Mouse (Mus musculus) kidney, embryonic 15.5 days (tissue): ENCODE results near the gene Dok5. TPM values are rescaled to one million over a fixed set of nuclear protein-coding genes. Genes with fewer than 3 reads are reported as not detected.

Experiments used
- ATAC-seq: fragments of 200-750 bp; cut with Nextera tagmentation; replicated peaks from 2 replicates; pipeline ENCODE4 v1.8.0; 2017; ENCODE audit warnings: moderate TSS enrichment; ENCODE audit not compliant: low FRiP score
- H3K27ac ChIP-seq: fragments of 300-500 bp; sonication (generic); 2 replicates; pipeline ENCODE4 v1.5.1; 2015; ENCODE audit warnings: mild to moderate bottlenecking, inconsistent platforms
- H3K27me3 ChIP-seq: fragments of 300-500 bp; sonication (generic); 2 replicates; pipeline ENCODE4 v1.6.1; 2015; ENCODE audit warnings: inconsistent platforms
- H3K36me3 ChIP-seq: fragments of 300-500 bp; sonication (generic); 2 replicates; pipeline ENCODE4 v1.6.1; 2015; ENCODE audit warnings: inconsistent platforms
- H3K4me1 ChIP-seq: fragments of 300-500 bp; sonication (generic); 2 replicates; pipeline ENCODE4 v1.6.1; 2015; ENCODE audit warnings: inconsistent platforms
- H3K4me2 ChIP-seq: fragments of 300-500 bp; sonication (generic); 2 replicates; pipeline ENCODE4 v1.6.1; 2015; ENCODE audit warnings: moderate library complexity, mild to moderate bottlenecking, inconsistent platforms
- H3K4me3 ChIP-seq: fragments of 300-500 bp; sonication (generic); replicated peaks from 2 replicates; pipeline ENCODE4 v1.5.1; 2015; ENCODE audit warnings: mild to moderate bottlenecking, inconsistent platforms
- H3K9ac ChIP-seq: fragments of 300-500 bp; sonication (generic); 2 replicates; pipeline ENCODE4 v1.6.1; 2015; ENCODE audit warnings: mild to moderate bottlenecking, inconsistent platforms
- H3K9me3 ChIP-seq: fragments of 300-500 bp; sonication (generic); replicated peaks from 2 replicates; pipeline ENCODE4 v1.6.1; 2016; ENCODE audit warnings: inconsistent platforms
- WGBS: fragments of 180-500 bp; shearing (Covaris S2); methylation state at CpG from one replicate; pipeline ENCODE4 v1.1.7; 2015; ENCODE audit warnings: mixed read lengths; 5-methylcytosine and 5-hydroxymethylcytosine counted together
- polyA plus RNA-seq: library from polyadenylated mRNA; unstranded; fragments of >200 nt; fragmentation: Nextera tagmentation; extraction: Ambion mirVana; gene quantifications from 2 replicates; pipeline ENCODE4 v1.2.1, GENCODE M21; 2015

Dok5 gene
- polyA plus RNA-seq, 1 experiment from 2014 or later, result 2.2 TPM

DNA sequence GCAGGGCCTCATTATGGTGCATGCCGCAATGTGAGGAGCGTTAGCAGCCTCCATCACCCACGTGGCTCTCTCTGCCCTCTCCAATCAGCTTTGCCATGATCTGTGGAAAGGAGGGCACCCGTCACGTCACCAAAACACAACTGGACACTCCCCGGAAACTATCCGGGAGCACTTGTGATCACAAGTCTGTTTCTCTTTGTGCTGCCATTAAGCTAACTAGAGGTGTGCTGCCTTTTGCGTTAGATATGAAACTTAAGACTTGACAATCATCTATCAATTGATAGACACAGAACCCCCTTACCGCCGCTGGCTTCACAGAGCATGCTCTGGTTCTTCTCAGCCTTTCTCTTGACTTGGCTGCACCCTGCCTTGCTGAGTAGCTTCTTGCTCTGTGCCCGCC is 6.9 kb upstream of the Dok5 start:
- H3K9me3 ChIP-seq, result no peaks in the 10 kb centered on the region
- 54% methylated on average over 11 of the region's 11 CpGs for WGBS
- no peak overlapping the region for H3K4me3 ChIP-seq
- H3K4me2 ChIP-seq, result 0 out of 2 replicates have a peak overlapping the region, but pooled peaks have one; percentile 16
- no peak overlapping the region for H3K9ac ChIP-seq
- 0 out of 2 replicates have a peak, but pooled peaks cover 2% of the 10 kb centered on the region for H3K27me3 ChIP-seq
- no peak overlapping the region for H3K27ac ChIP-seq
- no peak for ATAC-seq
- H3K4me1 ChIP-seq, result 0 out of 2 replicates have a peak, but pooled peaks cover 9% of the 10 kb centered on the region
- no peaks in the 10 kb centered on the region for H3K36me3 ChIP-seq

DNA sequence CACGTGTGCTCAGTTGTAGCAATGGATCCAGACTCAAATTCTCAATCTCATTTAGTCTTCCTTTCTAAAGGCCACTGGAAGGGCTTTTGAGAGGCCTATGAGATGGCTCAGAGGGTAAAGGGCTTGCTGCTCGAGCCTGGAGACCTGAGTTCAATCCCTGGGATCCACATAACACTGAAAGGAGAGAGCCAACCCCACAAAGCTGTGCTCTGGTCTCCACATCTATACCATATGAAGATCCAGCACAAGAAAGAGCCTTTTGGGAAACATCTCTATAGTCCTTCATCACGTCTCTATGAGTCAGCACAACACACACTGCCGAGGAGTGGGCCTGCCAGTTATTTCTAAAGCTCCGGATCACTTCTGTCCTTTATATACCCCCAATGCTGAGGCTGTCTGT is 5.8 kb upstream of the Dok5 start:
- Histone ChIP-seq H3K4me3 (no peak overlapping the region), H3K27ac (no peak overlapping the region), H3K27me3 (peaks cover 11% of the 10 kb centered on the region), H3K4me1 (0 out of 2 replicates have a peak, but pooled peaks cover 9% of the 10 kb centered on the region), H3K36me3 (no peaks in the 10 kb centered on the region), H3K4me2 (no peak overlapping the region), H3K9ac (no peak overlapping the region), H3K9me3 (no peaks in the 10 kb centered on the region)
- no peak for ATAC-seq
- 84% methylated on average over 5 of the region's 5 CpGs for WGBS

- Histone ChIP-seq H3K27ac (no peak overlapping the region), H3K36me3 (no peaks in the 10 kb centered on the region), H3K4me2 (no peak overlapping the region), H3K27me3 (peaks cover 24% of the 10 kb centered on the region), H3K4me1 (peaks cover 21% of the 10 kb centered on the region), H3K4me3 (no peak overlapping the region), H3K9me3 (no peaks in the 10 kb centered on the region), H3K9ac (no peak overlapping the region)
- no peak for ATAC-seq
- WGBS, result 42% methylated on average over 6 of the region's 6 CpGs
These were observed 4.5 kb upstream of the Dok5 start for GRCm38 (mm10) chr2:170726996-170727710.

DNA sequence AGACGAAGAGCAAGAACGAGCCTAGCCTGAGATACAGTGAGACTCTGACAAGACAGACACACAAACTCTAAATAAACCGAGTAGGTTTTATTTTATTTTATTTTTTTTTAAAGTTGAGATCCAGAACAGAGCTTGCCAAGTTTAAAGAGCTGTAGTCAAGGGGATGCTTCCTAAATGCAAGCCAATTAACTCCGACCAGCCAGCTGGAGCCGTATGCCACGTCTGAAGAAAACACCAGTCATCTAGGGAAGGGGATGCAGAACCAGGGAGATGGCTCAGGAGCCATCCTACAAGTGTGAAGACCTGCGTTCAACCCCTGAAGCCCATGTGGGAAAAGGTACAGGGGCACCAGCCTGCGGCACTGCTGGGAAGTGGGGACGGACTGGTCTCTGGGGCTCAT is 2.7 kb upstream of the Dok5 start:
- no peak for ATAC-seq
- Histone ChIP-seq H3K9me3 (no peaks in the 10 kb centered on the region), H3K27ac (no peak overlapping the region), H3K36me3 (no peaks in the 10 kb centered on the region), H3K27me3 (peaks cover 36% of the 10 kb centered on the region), H3K4me3 (no peak overlapping the region), H3K4me2 (no peak overlapping the region), H3K9ac (no peak overlapping the region), H3K4me1 (peaks cover 24% of the 10 kb centered on the region)
- WGBS, result 88% methylated on average over 9 of the region's 9 CpGs

- peaks cover 36% of the 10 kb centered on the region for H3K27me3 ChIP-seq
- H3K4me2 ChIP-seq, result no peak overlapping the region
- no peak overlapping the region for H3K4me3 ChIP-seq
- no peak overlapping the region for H3K9ac ChIP-seq
- no peaks in the 10 kb centered on the region for H3K36me3 ChIP-seq
- H3K27ac ChIP-seq, result no peak overlapping the region
- ATAC-seq, result no peak
- no peaks in the 10 kb centered on the region for H3K9me3 ChIP-seq
- WGBS, result 33% methylated on average over 2 of the region's 2 CpGs
- H3K4me1 ChIP-seq, result peaks cover 19% of the 10 kb centered on the region
These were observed 1.9 kb upstream of the Dok5 start for GRCm38 (mm10) chr2:170729661-170730060.

GRCm38 (mm10) chr2:170730136-170730535 is 1.5 kb upstream of the Dok5 start:
- no peaks in the 10 kb centered on the region for H3K9me3 ChIP-seq
- peaks cover 15% of the 10 kb centered on the region for H3K4me1 ChIP-seq
- no peaks in the 10 kb centered on the region for H3K36me3 ChIP-seq
- ATAC-seq, result no peak
- WGBS, result 90% methylated on average over 8 of the region's 8 CpGs
- no peak overlapping the region for H3K9ac ChIP-seq
- peaks cover 36% of the 10 kb centered on the region for H3K27me3 ChIP-seq
- H3K4me3 ChIP-seq, result no peak overlapping the region
- H3K4me2 ChIP-seq, result no peak overlapping the region
- no peak overlapping the region for H3K27ac ChIP-seq

- WGBS, result 59% methylated on average over 13 of the region's 13 CpGs
- Histone ChIP-seq H3K27ac (no peak overlapping the region), H3K4me1 (peaks cover 15% of the 10 kb centered on the region), H3K27me3 (peaks cover 36% of the 10 kb centered on the region), H3K9ac (no peak overlapping the region), H3K4me2 (peak overlapping the region; percentile 88), H3K36me3 (no peaks in the 10 kb centered on the region), H3K9me3 (no peaks in the 10 kb centered on the region), H3K4me3 (no peak overlapping the region)
- ATAC-seq, result no peak
These were observed 826 bp upstream of the Dok5 start for GRCm38 (mm10) chr2:170730781-170731180.

- Histone ChIP-seq H3K36me3 (no peaks in the 10 kb centered on the region), H3K9ac (no peak overlapping the region), H3K4me1 (peaks cover 15% of the 10 kb centered on the region), H3K4me3 (peak overlapping the region; percentile 56), H3K27ac (no peak overlapping the region), H3K4me2 (peak overlapping the region; percentile 88), H3K9me3 (no peaks in the 10 kb centered on the region), H3K27me3 (peaks cover 36% of the 10 kb centered on the region)
- 17% methylated on average over 6 of the region's 6 CpGs for WGBS
- 0 out of 2 replicates have a peak, but pooled peaks have one; percentile 18 for ATAC-seq
These were observed 402 bp upstream of the Dok5 start for GRCm38 (mm10) chr2:170731205-170731604.

DNA sequence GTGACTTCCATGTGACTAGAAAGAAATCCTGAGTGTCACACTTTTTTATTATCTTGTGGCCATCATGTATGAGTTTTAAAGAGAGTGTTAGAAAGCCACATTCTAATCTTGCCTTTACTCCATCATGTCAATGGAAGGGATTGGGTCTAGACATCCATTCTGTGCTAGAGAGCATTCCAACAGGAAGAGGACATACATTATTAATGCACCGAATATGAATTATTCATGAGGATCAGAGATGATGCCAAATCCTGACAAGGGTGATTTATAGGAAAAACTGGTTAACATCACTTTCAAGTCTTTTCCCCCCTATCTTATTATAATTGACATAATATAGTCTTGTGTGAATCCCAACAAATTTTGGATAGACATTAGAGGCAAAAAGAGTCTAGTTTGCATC is 2.1 kb downstream of the Dok5 start:
- 92% methylated on average over 1 of the region's 1 CpGs for WGBS
- peaks cover 15% of the 10 kb centered on the region for H3K4me1 ChIP-seq
- no peak overlapping the region for H3K27ac ChIP-seq
- H3K36me3 ChIP-seq, result no peaks in the 10 kb centered on the region
- no peak overlapping the region for H3K4me3 ChIP-seq
- H3K9ac ChIP-seq, result no peak overlapping the region
- no peaks in the 10 kb centered on the region for H3K9me3 ChIP-seq
- no peak overlapping the region for H3K4me2 ChIP-seq
- peaks cover 36% of the 10 kb centered on the region for H3K27me3 ChIP-seq
- no peak for ATAC-seq

DNA sequence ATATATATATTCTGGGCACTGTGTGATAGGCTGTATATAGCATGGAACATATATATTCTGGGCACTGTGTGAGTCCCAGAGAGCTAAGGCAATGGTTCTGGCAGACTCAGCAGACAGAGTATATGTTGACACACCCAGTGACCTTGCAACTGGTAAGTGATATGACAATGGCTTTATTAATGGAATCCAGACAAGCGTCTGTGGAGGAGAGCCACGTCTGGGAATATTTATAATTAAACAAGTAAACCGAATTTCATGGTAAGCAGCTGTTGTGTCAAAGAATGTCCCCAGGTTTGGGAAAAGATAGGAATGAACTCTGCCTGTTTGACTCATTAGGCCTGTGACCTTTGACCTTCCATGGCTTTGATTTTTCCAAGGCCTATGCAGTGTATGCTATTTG is 2.8 kb downstream of the Dok5 start:
- 68% methylated on average over 3 of the region's 3 CpGs for WGBS
- Histone ChIP-seq H3K27ac (no peak overlapping the region), H3K9me3 (no peaks in the 10 kb centered on the region), H3K36me3 (no peaks in the 10 kb centered on the region), H3K27me3 (peaks cover 36% of the 10 kb centered on the region), H3K4me3 (no peak overlapping the region), H3K4me1 (peaks cover 15% of the 10 kb centered on the region), H3K9ac (no peak overlapping the region), H3K4me2 (no peak overlapping the region)
- no peak for ATAC-seq

DNA sequence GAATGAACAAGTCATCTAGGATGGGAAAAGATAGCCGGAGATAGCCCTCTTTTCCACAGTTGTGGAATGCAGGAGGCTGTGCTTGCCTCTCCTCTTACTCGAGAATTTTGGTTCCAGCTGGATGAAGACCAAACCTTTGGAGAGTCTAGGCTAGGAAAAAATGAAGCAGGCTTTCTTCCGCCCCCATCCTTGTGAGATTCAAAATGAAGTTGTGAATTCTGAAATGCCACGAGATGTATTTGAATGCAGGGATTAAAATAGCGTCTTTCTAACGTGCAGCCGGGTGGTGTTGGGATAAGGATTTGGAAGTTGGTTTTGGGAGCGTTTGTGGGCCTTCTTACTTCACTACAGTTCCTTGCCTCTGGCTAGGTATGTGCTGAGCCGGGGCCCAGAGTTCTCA is 6.8 kb downstream of the Dok5 start:
- Histone ChIP-seq H3K9ac (no peak overlapping the region), H3K9me3 (no peaks in the 10 kb centered on the region), H3K36me3 (no peaks in the 10 kb centered on the region), H3K4me3 (no peak overlapping the region), H3K27ac (no peak overlapping the region), H3K4me1 (no peaks in the 10 kb centered on the region), H3K4me2 (no peak overlapping the region), H3K27me3 (peaks cover 3% of the 10 kb centered on the region)
- no peak for ATAC-seq
- 82% methylated on average over 9 of the region's 9 CpGs for WGBS

- Histone ChIP-seq H3K4me1 (no peaks in the 10 kb centered on the region), H3K27me3 (no peaks in the 10 kb centered on the region; the same call in 1 of the 2 replicates), H3K36me3 (no peaks in the 10 kb centered on the region), H3K4me3 (no peak overlapping the region), H3K27ac (no peak overlapping the region), H3K4me2 (no peak overlapping the region), H3K9ac (no peak overlapping the region), H3K9me3 (no peaks in the 10 kb centered on the region)
- 84% methylated on average over 9 of the region's 9 CpGs for WGBS
- no peak for ATAC-seq
These were observed 7.3 kb downstream of the Dok5 start for GRCm38 (mm10) chr2:170738891-170739290.
